Mouse (Mus musculus) limb, embryonic 14.5 days (tissue): ENCODE results near the gene Cflar. TPM values are rescaled to one million over a fixed set of nuclear protein-coding genes. Genes with fewer than 3 reads are reported as not detected.
"Not testable (repeated sequence)": the region's sequence is repeated elsewhere in the genome, so short reads cannot be mapped to it uniquely, and the experiment has no call there.

Experiments used
- ATAC-seq: fragments of 200-750 bp; cut with Nextera tagmentation; 2 replicates; pipeline ENCODE4 v1.8.0; 2017; ENCODE audit warnings: low read depth, moderate number of reproducible peaks, moderate TSS enrichment; ENCODE audit not compliant: low FRiP score
- DNase-seq: peaks from one replicate; pipeline ENCODE4 v3.0.0-alpha.2; 2015; ENCODE audit warnings: low spot score
- H3K27ac ChIP-seq: fragments of 300-500 bp; sonication (generic); replicated peaks from 2 replicates; pipeline ENCODE4 v1.5.1; 2014; ENCODE audit warnings: low read depth, mild to moderate bottlenecking, low read length, moderate library complexity, mixed read lengths
- H3K27me3 ChIP-seq: fragments of 300-500 bp; sonication (generic); 2 replicates; pipeline ENCODE4 v1.6.1; 2014; ENCODE audit warnings: low read length, mixed read lengths; ENCODE audit not compliant: control insufficient read depth, insufficient read depth
- H3K36me3 ChIP-seq: fragments of 300-500 bp; sonication (generic); 2 replicates; pipeline ENCODE4 v1.6.1; 2014; ENCODE audit warnings: mild to moderate bottlenecking, low read length, moderate library complexity, mixed read lengths; ENCODE audit not compliant: control insufficient read depth, insufficient read depth
- H3K4me1 ChIP-seq: fragments of 300-500 bp; sonication (generic); 2 replicates; pipeline ENCODE4 v1.6.1; 2014; ENCODE audit warnings: antibody characterized with exemption, low read length, mixed read lengths; ENCODE audit not compliant: control insufficient read depth, insufficient read depth
- H3K4me2 ChIP-seq: fragments of 300-500 bp; sonication (generic); replicated peaks from 2 replicates; pipeline ENCODE4 v1.6.1; 2014; ENCODE audit warnings: low read depth, mild to moderate bottlenecking, low read length, moderate library complexity; ENCODE audit not compliant: severe bottlenecking
- H3K4me3 ChIP-seq: fragments of 300-500 bp; sonication (generic); replicated peaks from 2 replicates; pipeline ENCODE4 v1.5.1; 2014; ENCODE audit warnings: low read length
- H3K9ac ChIP-seq: fragments of 300-500 bp; sonication (generic); 2 replicates; pipeline ENCODE4 v1.6.1; 2014; ENCODE audit warnings: mild to moderate bottlenecking, low read depth, low read length, moderate library complexity; ENCODE audit not compliant: severe bottlenecking
- H3K9me3 ChIP-seq: fragments of 300-500 bp; sonication (generic); 2 replicates; pipeline ENCODE4 v1.6.1; 2016; ENCODE audit warnings: low read length; ENCODE audit not compliant: control insufficient read depth
- POLR2A ChIP-seq: fragments of 200-500 bp; IDR thresholded peaks from 2 replicates; pipeline ENCODE4 v1.8.0; 2012; ENCODE audit warnings: inconsistent platforms, mild to moderate bottlenecking, moderate library complexity, borderline replicate concordance; ENCODE audit not compliant: insufficient read depth, insufficient read length; ENCODE audit errors: extremely low read depth
- WGBS: fragments of 180-500 bp; shearing (Covaris S2); extraction: QIAGEN DNeasy Blood & Tissue Kit; methylation state at CpG from one replicate; pipeline ENCODE4 v1.1.7; 2014; 5-methylcytosine and 5-hydroxymethylcytosine counted together
- polyA plus RNA-seq, 2 experiments: library from polyadenylated mRNA; depleted of rRNA in 1 of 2; stranded (reverse) in 1 of 2; unstranded in 1 of 2; fragments of >200 nt; fragmentation: Nextera tagmentation in 1 of 2; extraction: Ambion mirVana in 1 of 2; gene quantifications; 2 replicates each; pipeline versions ENCODE4 v1.2.1 to v1.2.3; 2012 to 2014

The Cflar gene
- polyA plus RNA-seq, 2 experiments, result 28.9 to 37.2 TPM

GRCm38 (mm10) chr1:58760581-58760980 is 49.3 kb downstream of the Cflar start:
- 64% methylated on average over 1 of the region's 1 CpGs for WGBS

DNA sequence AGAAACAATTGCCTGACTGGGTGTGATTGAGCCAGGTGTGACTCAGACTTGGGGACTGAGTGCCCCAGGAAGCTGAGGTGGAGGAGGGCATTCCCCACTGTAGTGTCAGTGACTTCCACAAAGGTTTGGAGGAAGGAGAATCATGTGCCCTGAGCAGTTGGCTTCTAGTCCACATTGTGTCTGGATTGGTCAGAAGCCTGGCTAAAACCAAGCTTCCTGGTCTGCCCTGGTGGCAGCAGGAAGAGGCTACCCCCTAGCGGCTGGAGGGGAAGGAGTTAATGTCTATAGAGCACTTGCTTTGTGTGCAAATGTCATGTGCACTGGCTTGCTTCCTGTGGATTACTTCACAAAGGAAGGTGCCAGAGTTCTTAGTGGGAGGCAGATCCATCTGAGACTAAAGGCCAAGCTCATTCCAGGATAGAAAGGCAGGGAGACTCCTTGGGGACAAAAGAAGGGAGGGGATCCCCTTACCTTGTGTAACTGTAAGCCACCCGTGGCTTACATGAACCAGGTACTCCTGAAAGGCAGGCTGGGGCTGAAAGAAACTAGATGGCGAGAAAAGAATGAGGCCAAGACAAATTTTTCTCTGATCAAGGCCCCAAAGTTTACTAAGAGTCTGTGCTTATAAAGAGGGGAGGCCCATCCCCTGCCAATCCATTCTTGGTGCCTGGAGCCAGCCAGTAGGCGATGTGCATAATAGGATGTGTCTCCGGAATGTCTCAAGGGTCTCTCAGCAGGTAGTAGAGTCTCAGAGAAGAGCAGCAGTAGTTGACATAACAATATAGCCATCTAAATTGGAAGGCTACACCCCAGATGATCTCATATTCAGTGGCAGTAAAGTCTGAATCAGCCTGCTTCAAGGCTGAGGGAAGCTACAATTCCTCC is 50.3 kb downstream of the Cflar start:
- not testable (repeated sequence) for H3K27me3 ChIP-seq, H3K36me3 ChIP-seq, DNase-seq, H3K9ac ChIP-seq, H3K27ac ChIP-seq, H3K4me3 ChIP-seq, H3K4me1 ChIP-seq, ATAC-seq, H3K4me2 ChIP-seq, H3K9me3 ChIP-seq
- 81% methylated on average over 5 of the region's 5 CpGs for WGBS

More at GRCm38 (mm10) chr1:58760581-58760980, 49.3 kb downstream of the Cflar start:
- DNase-seq, result no peak
- no peak overlapping the region for H3K4me2 ChIP-seq
- H3K36me3 ChIP-seq, result peaks cover 13% of the 10 kb centered on the region
- H3K9ac ChIP-seq, result no peak overlapping the region
- TF ChIP-seq POLR2A, result no peak
- no peaks in the 10 kb centered on the region for H3K27me3 ChIP-seq
- H3K9me3 ChIP-seq, result no peaks in the 10 kb centered on the region
- no peak overlapping the region for H3K27ac ChIP-seq
- H3K4me1 ChIP-seq, result no peaks in the 10 kb centered on the region
- H3K4me3 ChIP-seq, result no peak overlapping the region
- no peak for ATAC-seq

DNA sequence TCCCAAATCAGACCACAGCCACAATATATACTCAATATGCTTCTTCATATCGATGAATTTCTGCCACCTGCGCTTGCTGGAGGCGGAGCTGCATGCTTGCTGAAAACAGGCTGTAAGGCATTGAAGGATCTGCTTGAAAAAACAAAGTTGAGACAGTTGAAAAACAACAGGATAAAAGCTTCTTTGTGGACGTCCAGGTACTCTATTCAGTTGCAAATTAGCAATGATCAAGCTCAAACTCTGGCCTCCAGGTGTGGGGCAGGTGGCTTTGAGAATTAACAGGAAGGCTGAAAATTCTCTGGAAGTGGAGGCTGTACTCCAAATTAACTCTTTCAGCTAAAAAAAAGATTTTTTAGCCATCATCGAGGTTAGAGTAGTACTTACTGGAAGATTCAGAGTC is 51.3 kb downstream of the Cflar start:
- H3K4me2 ChIP-seq, result no peak overlapping the region
- H3K9ac ChIP-seq, result no peak overlapping the region
- 81% methylated on average over 5 of the region's 5 CpGs for WGBS
- DNase-seq (no peak), ATAC-seq (no peak)
- peaks cover 6% of the 10 kb centered on the region for H3K36me3 ChIP-seq
- no peak for TF ChIP-seq POLR2A
- H3K27me3 ChIP-seq, result no peaks in the 10 kb centered on the region
- no peak overlapping the region for H3K27ac ChIP-seq
- H3K4me1 ChIP-seq, result no peaks in the 10 kb centered on the region
- H3K9me3 ChIP-seq, result no peaks in the 10 kb centered on the region
- H3K4me3 ChIP-seq, result no peak overlapping the region

DNA sequence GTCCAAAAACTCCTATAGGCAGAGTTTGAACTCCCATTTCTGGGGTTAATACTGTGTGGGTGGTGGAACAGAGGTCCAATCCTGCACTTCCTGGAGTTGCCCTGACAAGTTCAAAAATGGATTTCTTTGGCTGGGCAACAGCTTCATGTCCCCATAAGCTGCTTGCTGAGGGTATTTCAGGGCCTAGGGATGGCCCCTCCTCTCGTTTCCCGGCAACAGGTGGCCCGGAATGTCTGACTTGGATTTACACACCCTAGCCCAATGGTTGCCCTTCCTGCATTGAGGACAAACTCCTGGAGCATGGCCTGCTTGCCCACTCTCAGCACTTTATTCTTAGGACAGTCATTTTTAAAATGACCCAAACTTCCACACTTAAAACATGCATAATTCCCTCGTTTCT is 55.1 kb downstream of the Cflar start:
- H3K4me1 ChIP-seq, H3K9me3 ChIP-seq, H3K4me3 ChIP-seq, H3K27me3 ChIP-seq, H3K36me3 ChIP-seq, ATAC-seq, H3K9ac ChIP-seq, H3K27ac ChIP-seq, H3K4me2 ChIP-seq, DNase-seq: not testable (repeated sequence)
- 77% methylated on average over 4 of the region's 4 CpGs for WGBS

- no peaks in the 10 kb centered on the region for H3K27me3 ChIP-seq
- no peaks in the 10 kb centered on the region for H3K36me3 ChIP-seq
- H3K4me1 ChIP-seq, result no peaks in the 10 kb centered on the region
- no peaks in the 10 kb centered on the region for H3K9me3 ChIP-seq
- DNase-seq, result no peak
- no peak for TF ChIP-seq POLR2A
- no peak overlapping the region for H3K4me2 ChIP-seq
- H3K27ac ChIP-seq, result no peak overlapping the region
- no peak overlapping the region for H3K9ac ChIP-seq
- no peak overlapping the region for H3K4me3 ChIP-seq
- ATAC-seq, result no peak
These were observed 57.8 kb downstream of the Cflar start for GRCm38 (mm10) chr1:58769136-58769535.
